Mouse (Mus musculus) embryonic facial prominence, embryonic 10.5 days (tissue): ENCODE measurements around the gene Trpc5. TPM values are rescaled to one million over a fixed set of nuclear protein-coding genes. Genes with fewer than 3 reads are reported as not detected.
A peak's percentile ranks its signal among the peaks of the same experiment; 100 is the strongest.

Experiments used
- DNase-seq: peaks from one replicate; pipeline ENCODE4 v3.0.0-alpha.2; 2017; ENCODE audit warnings: low spot score
- H3K27ac ChIP-seq: fragments of 300-500 bp; sonication (generic); replicated peaks from 2 replicates; pipeline ENCODE4 v1.5.1; 2016; ENCODE audit warnings: mild to moderate bottlenecking
- H3K27me3 ChIP-seq: fragments of 300-500 bp; sonication (generic); replicated peaks from 2 replicates; pipeline ENCODE4 v1.6.1; 2016; ENCODE audit warnings: low read depth, mild to moderate bottlenecking; ENCODE audit not compliant: poor library complexity, severe bottlenecking
- H3K36me3 ChIP-seq: fragments of 300-500 bp; sonication (generic); replicated peaks from 2 replicates; pipeline ENCODE4 v1.6.1; 2016; ENCODE audit warnings: mild to moderate bottlenecking, moderate library complexity
- H3K4me1 ChIP-seq: fragments of 300-500 bp; sonication (generic); 2 replicates; pipeline ENCODE4 v1.6.1; 2016
- H3K4me3 ChIP-seq: fragments of 300-500 bp; sonication (generic); 2 replicates; pipeline ENCODE4 v1.5.1; 2016; ENCODE audit warnings: mild to moderate bottlenecking, moderate library complexity
- H3K9me3 ChIP-seq: fragments of 300-500 bp; sonication (generic); 2 replicates; pipeline ENCODE4 v1.6.1; 2016; ENCODE audit warnings: mild to moderate bottlenecking
- WGBS: fragments of 180-500 bp; shearing (Covaris S2); methylation state at CpG from one replicate; pipeline ENCODE4 v1.1.7; 2016; 5-methylcytosine and 5-hydroxymethylcytosine counted together
- polyA plus RNA-seq: library from polyadenylated mRNA; unstranded; fragments of >200 nt; fragmentation: Nextera tagmentation; extraction: Ambion mirVana; gene quantifications from 2 replicates; pipeline ENCODE4 v1.2.1, GENCODE M21; 2016

Gene Trpc5
- 0.15 and 0.19 TPM in 2 replicates for polyA plus RNA-seq

DNA sequence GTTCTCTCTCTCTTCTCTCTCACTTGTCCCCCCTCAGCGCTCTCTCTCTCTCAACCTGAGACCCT, at the start of gene Trpc5:
Gene Trpc5, minus strand, starts transcription at position 39 of the 65 bp plus-strand sequence.
- Histone ChIP-seq H3K27ac (peak within 1 kb of the TSS; percentile 24; the same call in 1 of the 2 replicates), H3K9me3 (no peaks in the 10 kb centered on the region), H3K36me3 (no peaks in the 10 kb centered on the region), H3K4me3 (peak within 1 kb of the TSS; percentile 58), H3K4me1 (peaks cover 6% of the 10 kb centered on the region), H3K27me3 (peaks cover 81% of the 10 kb centered on the region)
- DNase-seq, result peak; percentile 14
- WGBS, result 25% methylated on average over 1 of the region's 1 CpGs

DNA sequence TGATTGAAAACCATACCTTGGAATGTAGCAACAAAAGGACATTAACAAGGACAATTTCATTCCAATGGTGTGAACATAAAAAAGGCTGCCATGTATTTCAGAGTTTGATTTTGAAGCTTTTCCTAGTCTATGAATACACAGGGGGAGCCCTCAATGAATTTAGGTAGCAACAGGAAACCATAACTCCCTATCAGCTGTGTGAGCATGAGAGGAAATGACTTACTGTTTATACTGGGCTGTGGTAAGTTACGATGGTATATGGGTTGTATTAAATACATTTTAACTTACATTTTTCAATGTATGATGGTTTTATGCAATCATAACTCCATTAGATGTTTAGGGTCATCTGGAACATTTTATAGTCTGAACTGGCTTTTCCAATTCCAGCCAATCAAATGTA, 28.4 kb upstream of the Trpc5 start:
- Histone ChIP-seq H3K36me3 (no peaks in the 10 kb centered on the region), H3K27ac (no peak overlapping the region), H3K27me3 (no peaks in the 10 kb centered on the region), H3K4me3 (no peak overlapping the region), H3K9me3 (no peaks in the 10 kb centered on the region), H3K4me1 (no peaks in the 10 kb centered on the region)
- WGBS, result 91% methylated on average over 1 of the region's 1 CpGs
- no peak for DNase-seq

DNA sequence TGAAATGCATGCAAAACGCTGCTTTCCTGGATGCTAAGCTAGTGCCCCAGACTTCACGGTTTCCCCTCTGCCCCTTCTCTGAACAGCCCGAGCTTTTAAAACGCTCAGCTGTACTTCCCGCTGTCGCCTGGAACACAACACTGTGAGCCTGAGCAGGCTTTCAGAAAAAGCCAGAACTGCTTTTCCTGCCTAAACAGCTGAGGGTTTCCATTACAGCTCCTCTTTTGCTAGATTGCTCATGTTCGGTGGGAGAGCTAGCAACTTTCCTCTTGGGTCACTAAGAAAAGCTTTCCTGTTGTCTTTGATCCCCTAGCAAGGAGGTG, 1.8 kb upstream of the Trpc5 start:
- Histone ChIP-seq H3K4me1 (peaks cover 6% of the 10 kb centered on the region), H3K4me3 (peak overlapping the region; percentile 58), H3K9me3 (no peaks in the 10 kb centered on the region), H3K27ac (no peak overlapping the region), H3K36me3 (no peaks in the 10 kb centered on the region), H3K27me3 (peaks cover 70% of the 10 kb centered on the region)
- peak; percentile 19 for DNase-seq
- 19% methylated on average over 7 of the region's 7 CpGs for WGBS

DNA sequence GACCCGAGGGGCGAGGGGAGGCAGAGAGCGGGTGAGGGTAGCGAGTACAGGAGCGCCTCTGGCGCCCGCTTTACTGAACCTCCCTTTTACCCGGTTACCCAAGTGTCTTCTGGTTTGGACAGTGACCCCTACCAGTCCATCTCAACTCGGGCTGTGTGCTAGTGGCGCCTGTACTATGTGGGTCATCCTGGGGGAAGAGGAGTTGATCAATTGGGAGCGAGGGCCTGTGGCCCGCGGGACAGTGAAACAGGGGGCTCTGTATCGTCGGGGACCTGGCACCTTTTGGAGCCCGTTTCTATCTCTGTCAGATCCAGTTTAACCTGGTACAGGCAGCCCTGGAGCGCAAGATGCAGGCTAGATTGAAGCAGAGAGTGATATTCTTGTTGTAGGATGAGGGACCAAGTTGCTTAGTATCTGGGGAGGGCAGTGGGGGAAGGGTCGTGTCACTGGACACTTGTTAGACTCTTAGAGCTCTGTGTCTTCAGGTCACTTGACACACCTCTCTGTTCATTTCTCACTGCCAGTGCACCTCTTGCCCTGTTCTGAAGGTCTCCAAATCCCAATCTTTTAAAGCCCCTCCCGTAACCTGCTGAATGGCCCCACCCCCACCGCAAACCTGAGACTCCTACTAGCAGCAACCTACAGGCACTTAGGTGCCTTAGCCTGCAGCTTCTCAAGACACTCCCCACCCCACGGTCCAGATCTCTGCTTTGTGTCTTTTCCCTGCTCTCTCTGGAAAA, 1.3 kb upstream of the Trpc5 start:
- no peaks in the 10 kb centered on the region for H3K36me3 ChIP-seq
- H3K27me3 ChIP-seq, result peaks cover 75% of the 10 kb centered on the region
- no peaks in the 10 kb centered on the region for H3K9me3 ChIP-seq
- H3K4me3 ChIP-seq, result peak overlapping the region; percentile 58
- WGBS, result 14% methylated on average over 21 of the region's 21 CpGs
- no peak for DNase-seq
- H3K27ac ChIP-seq, result peak overlapping the region; percentile 24; the same call in 1 of the 2 replicates
- peaks cover 6% of the 10 kb centered on the region for H3K4me1 ChIP-seq

GRCm38 (mm10) chrX:144688207-144689118, 483 bp upstream of the Trpc5 start, which contains the start of gene Rtl4:
TSS of gene Rtl4 (plus strand) at chrX:144688907.
- 18% methylated on average over 24 of the region's 31 CpGs for WGBS
- DNase-seq, result peak; percentile 47
- Histone ChIP-seq H3K4me1 (peaks cover 6% of the 10 kb centered on the region), H3K4me3 (peak within 1 kb of the TSS; percentile 58), H3K27ac (peak within 1 kb of the TSS; percentile 24; the same call in 1 of the 2 replicates), H3K36me3 (no peaks in the 10 kb centered on the region), H3K9me3 (no peaks in the 10 kb centered on the region), H3K27me3 (peaks cover 81% of the 10 kb centered on the region)

GRCm38 (mm10) chrX:144687742-144688141, 238 bp downstream of the Trpc5 start:
- peaks cover 6% of the 10 kb centered on the region for H3K4me1 ChIP-seq
- H3K36me3 ChIP-seq, result no peaks in the 10 kb centered on the region
- H3K27me3 ChIP-seq, result peaks cover 81% of the 10 kb centered on the region
- WGBS, result 21% methylated on average over 20 of the region's 20 CpGs
- no peak overlapping the region for H3K27ac ChIP-seq
- peak overlapping the region; percentile 58 for H3K4me3 ChIP-seq
- H3K9me3 ChIP-seq, result no peaks in the 10 kb centered on the region
- DNase-seq, result no peak

DNA sequence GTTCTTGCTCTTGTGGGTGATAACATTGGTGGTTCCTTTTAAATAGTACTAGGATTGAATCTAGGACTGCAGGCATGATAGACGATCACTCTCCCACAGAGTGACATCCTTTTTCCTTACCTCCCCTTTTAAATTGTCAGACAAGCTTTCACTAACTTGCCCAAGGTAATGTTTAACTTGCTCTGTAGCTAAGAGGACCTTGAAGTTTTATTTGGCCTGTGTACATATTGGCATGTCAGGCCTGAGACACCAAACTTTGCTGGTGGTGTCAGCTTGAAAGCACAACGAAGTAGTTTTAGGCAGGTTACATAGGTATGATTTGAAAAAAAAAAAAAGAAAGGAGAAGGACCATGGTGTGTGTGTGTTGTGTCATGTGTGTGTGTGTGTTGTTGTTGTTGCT, 35.8 kb downstream of the Trpc5 start:
- no peaks in the 10 kb centered on the region for H3K4me1 ChIP-seq
- H3K4me3 ChIP-seq, result no peak overlapping the region
- no peaks in the 10 kb centered on the region for H3K36me3 ChIP-seq
- H3K27me3 ChIP-seq, result peaks cover 10% of the 10 kb centered on the region; the same call in 1 of the 2 replicates
- 86% methylated on average over 2 of the region's 2 CpGs for whole genome bisulfite sequencing
- H3K27ac ChIP-seq, result no peak overlapping the region
- no peaks in the 10 kb centered on the region for H3K9me3 ChIP-seq
- DNase-seq, result no peak

DNA sequence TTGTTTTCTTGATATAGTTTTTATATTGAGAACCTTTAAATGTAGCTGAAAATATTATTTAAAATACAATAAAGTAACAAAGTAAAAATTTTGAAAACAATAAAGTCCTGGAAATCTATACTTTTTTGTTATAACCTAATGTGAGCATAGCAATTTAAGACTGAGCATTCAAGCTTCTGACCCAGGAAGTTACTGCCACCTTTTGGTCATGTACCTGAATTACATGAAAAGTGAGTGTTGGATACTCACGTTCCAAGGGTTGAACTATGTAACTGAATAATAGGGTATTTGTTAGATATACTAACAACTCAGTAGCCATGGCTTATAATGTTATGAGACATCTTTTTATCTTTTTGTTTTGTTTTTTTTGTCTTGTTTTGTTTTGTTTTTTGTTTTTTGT, 42.6 kb downstream of the Trpc5 start:
- H3K27me3 ChIP-seq, result no peaks in the 10 kb centered on the region
- H3K4me1 ChIP-seq, result no peaks in the 10 kb centered on the region
- no peaks in the 10 kb centered on the region for H3K36me3 ChIP-seq
- no peak for DNase-seq
- H3K4me3 ChIP-seq, result no peak overlapping the region
- H3K9me3 ChIP-seq, result no peaks in the 10 kb centered on the region
- WGBS, result 34% methylated on average over 1 of the region's 1 CpGs
- H3K27ac ChIP-seq, result no peak overlapping the region

DNA sequence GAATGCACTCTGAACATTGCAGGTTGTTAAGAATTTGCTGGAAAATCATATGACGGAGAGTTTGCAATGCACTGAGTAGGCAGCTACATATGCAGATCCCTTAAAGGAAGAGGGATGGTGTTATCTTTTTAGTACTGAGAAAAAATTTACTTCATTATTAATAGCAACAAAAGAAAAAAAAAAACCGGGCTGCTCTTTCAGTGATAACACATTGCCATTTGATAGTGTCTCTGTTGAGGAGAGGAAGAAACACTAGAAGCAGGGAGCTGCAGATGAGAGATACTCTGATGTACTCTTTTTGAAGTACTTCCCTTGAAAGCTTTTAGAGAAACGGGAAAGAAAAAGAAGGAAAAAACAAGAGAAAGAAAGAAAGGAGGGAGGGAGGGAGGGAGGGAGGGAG, 43.2 kb downstream of the Trpc5 start:
- 62% methylated on average over 3 of the region's 3 CpGs for WGBS
- H3K9me3 ChIP-seq, result no peaks in the 10 kb centered on the region
- H3K27ac ChIP-seq, result no peak overlapping the region
- H3K4me3 ChIP-seq, result no peak overlapping the region
- H3K4me1 ChIP-seq, result no peaks in the 10 kb centered on the region
- H3K27me3 ChIP-seq, result no peaks in the 10 kb centered on the region
- DNase-seq, result no peak
- H3K36me3 ChIP-seq, result no peaks in the 10 kb centered on the region

GRCm38 (mm10) chrX:144612753-144613152, 75.2 kb downstream of the Trpc5 start:
- no peaks in the 10 kb centered on the region for H3K9me3 ChIP-seq
- no peaks in the 10 kb centered on the region for H3K4me1 ChIP-seq
- WGBS, result 70% methylated on average over 4 of the region's 4 CpGs
- H3K4me3 ChIP-seq, result no peak overlapping the region
- DNase-seq, result no peak
- no peak overlapping the region for H3K27ac ChIP-seq
- no peaks in the 10 kb centered on the region for H3K36me3 ChIP-seq
- peaks cover 10% of the 10 kb centered on the region; the same call in 1 of the 2 replicates for H3K27me3 ChIP-seq

DNA sequence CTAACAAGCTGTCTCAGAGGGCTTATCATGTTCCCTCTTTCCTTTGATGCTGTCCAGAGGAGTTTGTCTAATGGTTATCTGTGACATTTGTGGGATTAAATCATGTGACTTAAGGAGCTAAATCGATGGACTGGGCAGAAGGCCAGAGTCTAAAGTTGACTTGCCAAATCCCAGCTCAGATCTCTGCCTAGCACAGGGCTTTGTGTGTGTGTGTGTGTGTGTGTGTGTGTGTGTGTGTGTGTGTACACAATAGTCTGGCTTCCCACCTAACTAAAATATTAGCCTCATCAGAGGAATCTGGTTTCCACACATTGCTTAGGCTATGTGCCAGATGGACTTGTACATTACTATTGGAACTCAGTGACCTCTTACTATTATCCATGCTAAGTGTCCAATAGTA, 151.5 kb downstream of the Trpc5 start:
- Histone ChIP-seq H3K4me1 (no peaks in the 10 kb centered on the region), H3K27me3 (no peaks in the 10 kb centered on the region), H3K9me3 (no peaks in the 10 kb centered on the region), H3K36me3 (no peaks in the 10 kb centered on the region), H3K27ac (no peak overlapping the region), H3K4me3 (no peak overlapping the region)
- no peak for DNase-seq
- 61% methylated on average over 1 of the region's 1 CpGs for WGBS

DNA sequence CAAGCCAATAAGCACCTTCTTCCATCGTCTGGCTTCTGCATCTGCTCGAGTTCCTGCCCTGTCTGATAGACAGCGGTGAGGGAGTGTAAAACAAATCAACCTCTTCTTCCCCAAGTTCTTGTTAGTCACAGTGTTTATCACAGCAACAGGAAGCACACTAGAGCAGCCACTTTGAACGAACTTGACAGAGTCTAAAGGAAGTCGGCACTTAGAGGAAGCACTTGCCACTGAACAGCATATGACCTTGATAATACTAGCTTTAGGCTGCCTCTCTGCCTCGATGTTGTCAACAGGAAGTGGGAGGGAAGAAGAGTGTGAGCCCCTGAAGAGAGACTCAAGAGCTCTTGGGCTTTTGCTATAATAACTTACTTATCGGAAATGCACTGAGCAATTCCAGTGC, 161.9 kb downstream of the Trpc5 start:
- H3K27me3 ChIP-seq, result peaks cover 26% of the 10 kb centered on the region
- DNase-seq, result no peak
- H3K4me1 ChIP-seq, result no peaks in the 10 kb centered on the region
- H3K27ac ChIP-seq, result no peak overlapping the region
- no peaks in the 10 kb centered on the region for H3K36me3 ChIP-seq
- 79% methylated on average over 7 of the region's 7 CpGs for WGBS
- H3K9me3 ChIP-seq, result no peaks in the 10 kb centered on the region
- H3K4me3 ChIP-seq, result no peak overlapping the region

GRCm38 (mm10) chrX:144523239-144523638, 164.7 kb downstream of the Trpc5 start:
- WGBS, result 87% methylated on average over 5 of the region's 5 CpGs
- no peak for DNase-seq
- no peak overlapping the region for H3K4me3 ChIP-seq
- H3K9me3 ChIP-seq, result no peaks in the 10 kb centered on the region
- no peaks in the 10 kb centered on the region for H3K36me3 ChIP-seq
- H3K4me1 ChIP-seq, result no peaks in the 10 kb centered on the region
- no peak overlapping the region for H3K27ac ChIP-seq
- peaks cover 26% of the 10 kb centered on the region for H3K27me3 ChIP-seq
